ENCODE assay signal across 8 mouse cellular contexts in the genomic region with DNA sequence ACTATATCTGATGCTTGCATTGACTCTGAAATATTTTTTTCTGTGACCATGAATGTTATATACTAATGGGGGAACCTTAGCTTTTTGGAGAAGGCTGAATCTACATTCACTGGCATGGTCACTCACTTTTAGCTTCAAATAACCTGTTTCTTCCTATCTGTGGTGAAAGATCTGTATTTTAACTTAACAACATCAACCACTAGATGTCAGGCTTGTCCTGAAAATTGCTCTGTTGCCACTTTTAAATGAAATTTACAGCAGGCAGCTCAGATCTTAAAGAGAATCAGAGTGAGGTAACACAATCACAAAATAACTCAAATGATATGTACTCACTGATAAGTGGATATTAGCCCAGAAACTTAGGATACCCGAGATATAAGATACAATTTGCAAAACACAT. TPM values are rescaled to one million over a fixed set of nuclear protein-coding genes. Genes with fewer than 3 reads are reported as not detected.
A peak's percentile ranks its signal among the peaks of the same experiment; 100 is the strongest.
DNase-seq lines count a peak whose midpoint lies in the region.

No protein-coding gene starts in this region.

- DNase-seq in 3T3-L1 (ENCODE audit: low read depth, low spot score) (peak; percentile 82), MN1 (ENCODE audit: low spot score) (peak; percentile 64)
- peak; percentile 26 for DNase-seq in c-Kit-positive CD71-positive TER-119-positive erythroid progenitor cells, embryonic 14.5 days (ENCODE audit: low spot score)
- peak; percentile 22 for DNase-seq in fibroblast of lung, adult 2 months (ENCODE audit: low read depth)
- DNase-seq in heart, postnatal 36 days, result peak; percentile 13
- peak; percentile 32 for DNase-seq in layer of hippocampus, adult 11-12 months (ENCODE audit: low spot score)
- DNase-seq in lung, postnatal 10 days, result peak; percentile 59
- DNase-seq in retina, postnatal 1 day, result peak; percentile 65

- intact Hi-C loops in heart, postnatal 36 days (cut with DNase I), result loop anchor here (1.0 kb wide), 1 partner anchor 39 kb away; no protein-coding TSS in a partner anchor

RNA-seq across cellular contexts. Expression of gene Itpripl1, which starts 23.0 kb away (rescaled TPM):
- total RNA-seq in heart, postnatal 36 days (2021), result 10 to 100 TPM; 12.0 to 15.8 TPM

RNA-seq across cellular contexts. Expression of gene Ncaph, which starts 32.5 kb away (rescaled TPM):
- 1 to 10 TPM; 1.9 to 2.0 TPM for total RNA-seq in heart, postnatal 36 days (2021)

RNA-seq across cellular contexts. Expression of gene 1810024B03Rik, which starts 41.8 kb away (rescaled TPM):
- total RNA-seq in heart, postnatal 36 days (2021), result under 1 TPM; 0.17 to 0.38 TPM

RNA-seq across cellular contexts. Expression of gene Snrnp200, which starts 41.9 kb away (rescaled TPM):
- total RNA-seq in heart, postnatal 36 days (2021), result 10 to 100 TPM; 64.8 to 71.2 TPM

Comparison
In these comparisons a context has a peak if more than half of its experiments do, and no peak if none do; other contexts are left out.
1. Peak in every context shown above with its lines: DNase-seq.
2. DNase-seq: peak in every context shown above with its lines; median percentile 82 in 3T3-L1; 65 in retina, postnatal 1 day; 64 in MN1; 59 in lung, postnatal 10 days; 32 in layer of hippocampus, adult 11-12 months; 26 in c-Kit-positive CD71-positive TER-119-positive erythroid progenitor cells, embryonic 14.5 days; 22 in fibroblast of lung, adult 2 months; 13 in heart, postnatal 36 days.